Mouse (Mus musculus) olfactory bulb, adult 2 months (tissue): ENCODE measurements around the gene Phactr2. TPM values are rescaled to one million over a fixed set of nuclear protein-coding genes. Genes with fewer than 3 reads are reported as not detected.

Source experiments
- H3K27ac ChIP-seq: fragments of 200-500 bp; 2 replicates; pipeline ENCODE4 v1.5.1; 2012; ENCODE audit warnings: low read depth, low read length; ENCODE audit not compliant: insufficient read depth
- H3K4me1 ChIP-seq: fragments of 200-500 bp; 2 replicates; pipeline ENCODE4 v1.6.1; 2012; ENCODE audit warnings: low read length; ENCODE audit not compliant: control insufficient read depth, insufficient read depth
- H3K4me3 ChIP-seq: fragments of 200-500 bp; 2 replicates; pipeline ENCODE4 v1.5.1; 2012; ENCODE audit warnings: mild to moderate bottlenecking, low read depth, low read length, moderate library complexity; ENCODE audit not compliant: insufficient read depth
- CTCF ChIP-seq: fragments of 200-500 bp; IDR thresholded peaks from 2 replicates; pipeline ENCODE4 v1.5.1; 2012; ENCODE audit warnings: low read depth, mild to moderate bottlenecking, low read length, moderate library complexity; ENCODE audit not compliant: insufficient read depth
- POLR2A ChIP-seq: fragments of 200-500 bp; IDR thresholded peaks from 2 replicates; pipeline ENCODE4 v1.6.1; 2012; ENCODE audit warnings: mild to moderate bottlenecking, low read depth, low read length, moderate library complexity; ENCODE audit not compliant: insufficient read depth
- WGBS: fragments of 180-500 bp; shearing (Covaris S2); methylation state at CpG from one replicate; pipeline ENCODE4 v1.1.7; 2018; 5-methylcytosine and 5-hydroxymethylcytosine counted together
- polyA plus RNA-seq: library from polyadenylated mRNA; stranded (reverse); fragments of >200 nt; gene quantifications from 2 replicates; pipeline ENCODE4 v1.2.4, GENCODE M21; 2012; ENCODE audit warnings: low replicate concordance; ENCODE audit not compliant: missing spikeins, insufficient read depth, insufficient read length

Phactr2 gene
- polyA plus RNA-seq, 1 experiment, result not detected

DNA sequence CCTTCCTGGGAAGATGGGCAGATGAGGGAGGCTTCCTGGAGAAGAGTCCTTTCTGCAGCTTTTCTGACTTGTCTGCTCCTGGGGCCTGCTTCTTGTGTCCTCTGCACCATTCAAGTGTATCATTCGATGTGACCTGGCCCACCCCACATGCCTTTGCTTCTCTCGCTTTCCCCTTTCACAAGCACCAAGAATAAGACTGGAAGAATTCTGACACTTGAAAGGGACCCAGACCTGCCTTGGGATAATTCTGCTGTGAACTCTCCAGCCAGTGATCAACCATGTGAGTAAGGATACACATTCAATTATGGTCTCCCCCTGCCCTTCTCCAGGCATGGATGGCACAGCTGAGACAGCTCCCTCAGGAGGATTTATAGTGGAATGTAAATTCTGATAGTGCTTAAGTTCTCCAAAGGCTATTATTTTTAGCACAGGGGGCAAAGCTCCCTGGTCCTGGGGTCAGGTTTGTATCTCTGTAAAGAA is 241.0 kb downstream of the Phactr2 start:
- WGBS, result 77% methylated on average over 2 of the region's 2 CpGs
- Histone ChIP-seq H3K4me3 (no peak overlapping the region), H3K27ac (no peak overlapping the region), H3K4me1 (no peaks in the 10 kb centered on the region)
- TF ChIP-seq POLR2A (no peak), CTCF (no peak)

- H3K27ac ChIP-seq, result no peak overlapping the region
- WGBS, result 70% methylated on average over 9 of the region's 9 CpGs
- no peak for TF ChIP-seq POLR2A
- no peak for TF ChIP-seq CTCF
- no peaks in the 10 kb centered on the region for H3K4me1 ChIP-seq
- no peak overlapping the region for H3K4me3 ChIP-seq
Observed at GRCm38 (mm10) chr10:13232443-13233142, 241.6 kb downstream of the Phactr2 start.

DNA sequence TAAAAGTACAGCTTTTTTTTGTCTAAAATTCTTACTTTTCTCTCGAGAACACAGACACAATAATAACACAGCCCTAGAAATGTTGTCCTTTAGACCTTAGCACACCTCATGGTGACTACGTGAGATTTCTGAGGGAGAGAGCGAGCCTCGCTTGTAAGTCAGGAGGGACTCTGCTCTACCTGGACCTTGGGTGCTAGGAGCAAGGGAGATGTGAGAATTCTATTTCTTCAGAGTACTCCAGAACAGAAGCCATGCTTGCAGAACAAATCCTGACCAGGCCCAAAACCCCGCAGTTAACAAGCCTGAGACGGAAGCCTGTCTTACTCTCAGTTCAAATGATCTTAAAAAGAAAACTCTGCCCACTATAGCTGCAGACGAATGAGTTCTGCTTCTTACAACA is 243.5 kb downstream of the Phactr2 start:
- H3K4me3 ChIP-seq, result no peak overlapping the region
- H3K4me1 ChIP-seq, result no peaks in the 10 kb centered on the region
- TF ChIP-seq POLR2A (no peak), CTCF (no peak)
- H3K27ac ChIP-seq, result no peak overlapping the region
- WGBS, result 94% methylated on average over 7 of the region's 7 CpGs

DNA sequence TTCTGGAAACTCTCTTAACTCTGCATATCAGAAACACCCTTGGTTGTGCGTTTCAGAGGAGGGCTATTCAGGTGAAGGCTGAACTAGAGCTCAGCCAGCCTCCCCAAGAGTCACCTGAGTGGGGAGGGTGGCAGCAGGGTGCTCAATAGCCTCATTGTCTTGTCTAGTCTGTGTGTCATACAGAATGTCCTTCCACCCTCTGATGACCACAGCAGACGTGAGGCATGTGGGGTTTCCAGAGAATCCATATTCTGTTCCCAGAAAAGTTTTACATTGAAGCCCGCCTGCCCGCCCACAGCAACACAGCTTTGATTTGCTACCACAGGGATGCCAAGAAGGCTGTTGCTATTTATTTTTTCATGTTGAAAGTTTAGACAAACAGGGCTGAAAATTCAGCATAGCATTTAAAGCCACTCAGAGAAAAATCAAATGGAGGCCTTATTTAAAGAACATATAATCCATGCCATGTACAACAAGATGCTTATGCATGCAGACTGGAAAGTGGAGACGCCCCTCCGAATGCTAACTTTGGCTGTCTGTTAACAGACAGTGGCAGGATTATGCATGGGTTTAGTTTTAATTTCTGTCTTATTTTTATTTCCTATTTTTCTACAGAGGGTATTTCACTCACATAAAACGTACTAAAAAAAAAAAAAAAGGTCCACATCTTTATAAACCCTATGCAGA is 248.7 kb downstream of the Phactr2 start:
- 74% methylated on average over 7 of the region's 7 CpGs for WGBS
- Histone ChIP-seq H3K4me3 (no peak overlapping the region), H3K27ac (no peak overlapping the region), H3K4me1 (no peaks in the 10 kb centered on the region)
- TF ChIP-seq CTCF, result no peak
- no peak for TF ChIP-seq POLR2A

GRCm38 (mm10) chr10:13222135-13222534 is 252.1 kb downstream of the Phactr2 start:
- WGBS, result 92% methylated on average over 3 of the region's 3 CpGs
- H3K27ac ChIP-seq, result no peak overlapping the region
- TF ChIP-seq CTCF (no peak), POLR2A (no peak)
- H3K4me1 ChIP-seq, result peaks cover 4% of the 10 kb centered on the region; the same call in 1 of the 2 replicates
- no peak overlapping the region for H3K4me3 ChIP-seq

- no peak overlapping the region for H3K4me3 ChIP-seq
- peaks cover 4% of the 10 kb centered on the region; the same call in 1 of the 2 replicates for H3K4me1 ChIP-seq
- no peak for TF ChIP-seq CTCF
- TF ChIP-seq POLR2A, result no peak
- no peak overlapping the region for H3K27ac ChIP-seq
- WGBS, result 79% methylated on average over 1 of the region's 1 CpGs
Observed at GRCm38 (mm10) chr10:13220061-13220460, 254.2 kb downstream of the Phactr2 start.

- TF ChIP-seq POLR2A (no peak), CTCF (no peak)
- H3K27ac ChIP-seq, result no peak overlapping the region
- peaks cover 4% of the 10 kb centered on the region; the same call in 1 of the 2 replicates for H3K4me1 ChIP-seq
- no peak overlapping the region for H3K4me3 ChIP-seq
- 83% methylated on average over 12 of the region's 12 CpGs for WGBS
Observed at GRCm38 (mm10) chr10:13213956-13214355, 260.3 kb downstream of the Phactr2 start.

GRCm38 (mm10) chr10:13212829-13213228 is 261.4 kb downstream of the Phactr2 start:
- TF ChIP-seq CTCF (no peak), POLR2A (no peak)
- 84% methylated on average over 6 of the region's 6 CpGs for WGBS
- Histone ChIP-seq H3K4me1 (peaks cover 4% of the 10 kb centered on the region; the same call in 1 of the 2 replicates), H3K4me3 (no peak overlapping the region), H3K27ac (no peak overlapping the region)

GRCm38 (mm10) chr10:13212326-13212725 is 261.9 kb downstream of the Phactr2 start:
- no peak overlapping the region for H3K27ac ChIP-seq
- no peak for TF ChIP-seq POLR2A
- WGBS, result 60% methylated on average over 9 of the region's 9 CpGs
- H3K4me3 ChIP-seq, result no peak overlapping the region
- no peaks in the 10 kb centered on the region; the same call in 1 of the 2 replicates for H3K4me1 ChIP-seq
